Mouse (Mus musculus) embryonic fibroblast, embryonic 13.5 days (primary cell): Measurements from ENCODE around the gene BC024978.

Experiments used
- CTCF ChIP-seq: IDR thresholded peaks from 2 replicates; pipeline ENCODE4 v1.5.1; 2011; ENCODE audit warnings: mild to moderate bottlenecking, control low read depth, low read length, moderate library complexity, borderline replicate concordance; ENCODE audit not compliant: insufficient read depth
- POLR2A ChIP-seq: IDR thresholded peaks from 2 replicates; pipeline ENCODE4 v1.6.1; 2011; ENCODE audit warnings: low read depth, mild to moderate bottlenecking, control low read depth, low read length, moderate library complexity

DNA sequence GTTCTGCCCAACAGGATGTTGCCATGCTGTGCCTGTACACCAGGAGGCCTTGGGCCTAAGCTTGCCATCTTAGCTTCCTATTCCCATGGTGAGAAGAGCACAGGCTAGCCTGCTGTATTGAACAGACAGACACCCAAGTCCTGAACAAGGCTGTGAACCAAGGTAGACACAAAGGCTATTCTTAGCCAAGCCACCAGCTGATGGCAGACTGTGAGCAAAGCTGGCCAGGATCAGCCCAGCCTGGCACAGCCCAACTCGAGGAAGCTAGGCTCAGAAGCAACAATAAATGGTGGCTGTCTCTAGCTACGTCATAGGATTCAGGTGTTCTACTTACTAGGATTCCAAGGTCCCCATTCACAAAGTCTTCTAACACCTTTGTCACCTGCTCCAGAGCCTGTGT is 17.0 kb downstream of the BC024978 start:
- TF ChIP-seq CTCF (no peak), POLR2A (no peak)
